ENCODE assay signal across 20 mouse cellular contexts in genomic region chr2:24970386-24970785, GRCm38 (mm10).
"Had no signal": no experiment of that assay in that cellular context is flagged by ENCODE, and none has a peak within 500 bp of the region (broad histone marks: within the 10 kb centered on the region; RNA-seq: fewer than 3 reads in every experiment).

No protein-coding gene starts in this region.

- H3K4me3 ChIP-seq: midbrain, embryonic 10.5 days; midbrain, embryonic 12.5 days; myocyte; neural tube, embryonic 13.5 days; neural tube, embryonic 15.5 days; stomach, embryonic 15.5 days had no signal

- H3K9me3 ChIP-seq: midbrain, embryonic 10.5 days; midbrain, embryonic 12.5 days; neural tube, embryonic 13.5 days; neural tube, embryonic 15.5 days; stomach, embryonic 15.5 days had no signal

- H3K9ac ChIP-seq: lung, embryonic 14.5 days; midbrain, embryonic 12.5 days; neural tube, embryonic 13.5 days; neural tube, embryonic 15.5 days; stomach, embryonic 15.5 days had no signal

- H3K27me3 ChIP-seq: midbrain, embryonic 12.5 days; neural tube, embryonic 13.5 days; neural tube, embryonic 15.5 days; stomach, embryonic 15.5 days had no signal

- H3K27ac ChIP-seq: midbrain, embryonic 10.5 days; midbrain, embryonic 12.5 days; neural tube, embryonic 13.5 days; neural tube, embryonic 15.5 days; stomach, embryonic 15.5 days; stomach, postnatal 0 days had no signal

- ATAC-seq: midbrain, embryonic 16.5 days had no signal

- DNase-seq: lung, adult 18-20 months; lung, embryonic 14.5 days; lung, postnatal 10 days; lung, postnatal 4 days; midbrain, embryonic 14.5 days; retina, postnatal 1 day; right cerebral cortex, adult 18-20 months; right cerebral cortex, postnatal 25 days; right cerebral cortex, postnatal 4 days; thymus, adult 2 months; thymus, postnatal 25 days; thymus, postnatal 4 days had no signal
